Mouse (Mus musculus) midbrain, postnatal 0 days (tissue): ENCODE results near the gene Skint6. TPM values are rescaled to one million over a fixed set of nuclear protein-coding genes. Genes with fewer than 3 reads are reported as not detected.

Source experiments
- ATAC-seq: fragments of 200-750 bp; cut with Nextera tagmentation; 2 replicates; pipeline ENCODE4 v1.8.0; 2017; ENCODE audit warnings: moderate number of reproducible peaks, mild to moderate bottlenecking, moderate TSS enrichment, moderate library complexity; ENCODE audit not compliant: low FRiP score
- DNase-seq: peaks from one replicate; pipeline ENCODE4 v3.0.0-alpha.2; 2015; ENCODE audit warnings: low spot score
- H3K27ac ChIP-seq: fragments of 300-500 bp; sonication (generic); 2 replicates; pipeline ENCODE4 v1.5.1; 2014; ENCODE audit warnings: low read depth, mild to moderate bottlenecking, low read length, mixed read lengths
- H3K27me3 ChIP-seq: fragments of 300-500 bp; sonication (generic); 2 replicates; pipeline ENCODE4 v1.6.1; 2014; ENCODE audit warnings: low read length, control low read depth, mixed read lengths; ENCODE audit not compliant: insufficient read depth
- H3K36me3 ChIP-seq: fragments of 300-500 bp; sonication (generic); 2 replicates; pipeline ENCODE4 v1.6.1; 2014; ENCODE audit warnings: low read length, control low read depth, mixed read lengths; ENCODE audit not compliant: insufficient read depth
- H3K4me1 ChIP-seq: fragments of 300-500 bp; sonication (generic); 2 replicates; pipeline ENCODE4 v1.6.1; 2014; ENCODE audit warnings: mild to moderate bottlenecking, control low read depth, antibody characterized with exemption, low read length, mixed read lengths; ENCODE audit not compliant: insufficient read depth
- H3K4me2 ChIP-seq: fragments of 300-500 bp; sonication (generic); 2 replicates; pipeline ENCODE4 v1.6.1; 2014; ENCODE audit warnings: low read depth, mild to moderate bottlenecking, low read length, mixed read lengths; ENCODE audit not compliant: poor library complexity, severe bottlenecking
- H3K4me3 ChIP-seq: fragments of 300-500 bp; sonication (generic); 2 replicates; pipeline ENCODE4 v1.5.1; 2014; ENCODE audit warnings: low read depth, mild to moderate bottlenecking, low read length, moderate library complexity
- H3K9ac ChIP-seq: fragments of 300-500 bp; sonication (generic); replicated peaks from 2 replicates; pipeline ENCODE4 v1.6.1; 2014; ENCODE audit warnings: mild to moderate bottlenecking, low read length, moderate library complexity, mixed read lengths; ENCODE audit not compliant: poor library complexity, severe bottlenecking
- H3K9me3 ChIP-seq: fragments of 300-500 bp; sonication (generic); 2 replicates; pipeline ENCODE4 v1.6.1; 2016; ENCODE audit warnings: low read length, control low read depth
- CTCF ChIP-seq: IDR thresholded peaks from 2 replicates; pipeline ENCODE4 v1.5.1; 2016; ENCODE audit warnings: antibody characterized with exemption, mild to moderate bottlenecking
- WGBS: fragments of 180-500 bp; shearing (Covaris S2); extraction: QIAGEN DNeasy Blood & Tissue Kit; methylation state at CpG from one replicate; pipeline ENCODE4 v1.1.7; 2014; 5-methylcytosine and 5-hydroxymethylcytosine counted together
- polyA plus RNA-seq: library from polyadenylated mRNA; unstranded; fragments of >200 nt; fragmentation: Nextera tagmentation; extraction: Ambion mirVana; gene quantifications from 2 replicates; pipeline ENCODE4 v1.2.1, GENCODE M21; 2015
- total RNA-seq: library from RNA; depleted of rRNA; stranded (reverse); fragments of >200 nt; gene quantifications from 2 replicates; pipeline ENCODE4 v1.2.3, GENCODE M21; 2014

The Skint6 gene
- total and polyA plus RNA-seq, 2 experiments from 2014 or later = not detected

- ATAC-seq (no peak), DNase-seq (no peak)
- Histone ChIP-seq H3K4me2 (no peak overlapping the region), H3K4me1 (no peaks in the 10 kb centered on the region), H3K9me3 (peaks cover 40% of the 10 kb centered on the region), H3K4me3 (no peak overlapping the region), H3K9ac (no peak overlapping the region), H3K36me3 (no peaks in the 10 kb centered on the region), H3K27me3 (no peaks in the 10 kb centered on the region), H3K27ac (no peak overlapping the region)
- no peak for TF ChIP-seq CTCF
- 5% methylated on average over 1 of the region's 1 CpGs for WGBS
These were observed 496.1 kb downstream of the Skint6 start for GRCm38 (mm10) chr4:112790646-112791045.

- Histone ChIP-seq H3K4me2 (no peak within 1 kb of the TSS), H3K4me1 (no peaks in the 10 kb centered on the region), H3K27ac (no peak within 1 kb of the TSS), H3K9me3 (peaks cover 24% of the 10 kb centered on the region), H3K4me3 (no peak within 1 kb of the TSS), H3K9ac (no peak within 1 kb of the TSS), H3K27me3 (no peaks in the 10 kb centered on the region), H3K36me3 (no peaks in the 10 kb centered on the region)
- ATAC-seq = no peak
- TF ChIP-seq CTCF = no peak
- 76% methylated on average over 1 of the region's 1 CpGs for WGBS
- DNase-seq = no peak
These were observed 512.0 kb downstream of the Skint6 start, which contains the start of gene Skint10 for GRCm38 (mm10) chr4:112774766-112775165. Skint10 (minus strand) TSS chr4:112774866.
